Mouse (Mus musculus) bone marrow macrophage, adult 2 months (primary cell): ENCODE data around the gene Pard3.

Experiments
- CTCF ChIP-seq: IDR thresholded peaks from 2 replicates; pipeline ENCODE4 v1.5.1; 2012; ENCODE audit warnings: low read depth, mild to moderate bottlenecking, low read length, moderate library complexity
- POLR2A ChIP-seq: IDR thresholded peaks from 2 replicates; pipeline ENCODE4 v1.6.1; 2012; ENCODE audit warnings: mild to moderate bottlenecking, low read depth, low read length, borderline replicate concordance

DNA sequence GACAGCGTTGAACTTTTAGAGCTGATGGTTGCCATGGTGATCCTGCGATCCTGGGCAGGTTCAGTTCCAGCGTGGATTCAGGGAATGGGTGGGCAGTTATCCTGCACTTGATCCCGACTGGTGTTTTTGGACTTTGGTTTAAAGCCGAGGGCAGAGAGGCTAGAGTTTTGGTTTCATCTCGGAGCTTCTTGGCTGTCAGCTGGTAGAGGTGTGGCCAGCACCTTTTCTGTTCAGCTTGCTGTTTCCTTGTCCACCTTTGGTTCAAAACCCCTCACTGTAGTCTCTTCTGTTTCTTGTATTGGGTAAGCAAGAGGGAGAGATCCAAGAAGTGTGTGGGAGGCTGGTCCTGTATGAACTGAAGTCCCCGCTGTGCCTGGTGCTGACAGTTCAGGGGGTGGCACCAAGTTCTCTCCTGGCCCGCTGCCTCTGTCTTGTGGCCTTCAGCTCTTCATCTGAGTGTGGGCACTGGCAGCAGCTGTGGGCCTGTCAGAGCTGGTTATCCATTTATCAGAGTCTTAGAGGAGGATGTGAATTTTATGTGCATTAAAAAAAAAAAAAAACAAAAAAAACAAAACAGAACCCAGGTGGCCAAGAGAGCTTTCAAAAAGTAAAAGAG is 65.2 kb downstream of the Pard3 start:
- no peak for TF ChIP-seq CTCF
- TF ChIP-seq POLR2A: no peak
